ENCODE assay signal across 9 mouse cellular contexts in genomic region chr11:86174173-86174572, GRCm38 (mm10). TPM values are rescaled to one million over a fixed set of nuclear protein-coding genes. Genes with fewer than 3 reads are reported as not detected.
DNase-seq lines count a peak whose midpoint lies in the region; ATAC-seq and TF ChIP-seq lines count a peak whose summit lies in the region.
"Had no signal": no experiment of that assay in that cellular context is flagged by ENCODE, and none has a peak within 500 bp of the region (broad histone marks: within the 10 kb centered on the region; RNA-seq: fewer than 3 reads in every experiment).

No protein-coding gene starts in this region.

- no peaks in the 10 kb centered on the region for H3K79me2 ChIP-seq in heart, adult 2 months (replicated peaks; ENCODE audit: control insufficient read depth, insufficient read depth, low read length)
- no peaks in the 10 kb centered on the region for H3K79me2 ChIP-seq in MEL (ENCODE audit: control insufficient read depth, insufficient read depth, low read length, poor library complexity)

- 46% methylated on average over 2 of the region's 2 CpGs for WGBS in heart, adult 2 months
- WGBS in heart, embryonic 11.5 days (ENCODE audit: insufficient replicate concordance) = 40% methylated on average over 2 of the region's 2 CpGs
- WGBS in heart, postnatal 0 days = 44% methylated on average over 2 of the region's 2 CpGs

- no peak overlapping the region for H3K9ac ChIP-seq in heart, adult 2 months (ENCODE audit: low read depth, low read length)
- H3K9ac ChIP-seq in heart, embryonic 11.5 days (ENCODE audit: low read depth, low read length) = no peak overlapping the region
- no peak overlapping the region for H3K9ac ChIP-seq in MEL (ENCODE audit: control insufficient read depth, low read depth, low read length, poor library complexity, severe bottlenecking)
- no peak overlapping the region for H3K9ac ChIP-seq in heart, postnatal 0 days (replicated peaks; ENCODE audit: low read depth, low read length)
- H3K9ac ChIP-seq: lung, embryonic 15.5 days had no signal

- H3K36me3 ChIP-seq in heart, adult 2 months (ENCODE audit: control insufficient read depth, insufficient read depth, low read length) = no peaks in the 10 kb centered on the region; the same call in 1 of the 2 replicates
- no peaks in the 10 kb centered on the region for H3K36me3 ChIP-seq in heart, embryonic 11.5 days (ENCODE audit: control insufficient read depth, insufficient read depth, low read length)
- H3K36me3 ChIP-seq in MEL (ENCODE audit: control insufficient read depth in 1 of 2, insufficient read depth in 2 of 2, low read length in 2 of 2) = peaks cover 4 to 5% of the 10 kb centered on the region in 2 experiments
- H3K36me3 ChIP-seq in heart, postnatal 0 days (replicated peaks; ENCODE audit: control insufficient read depth, insufficient read depth, low read length) = no peaks in the 10 kb centered on the region
- H3K36me3 ChIP-seq: lung, embryonic 15.5 days had no signal

- no peak overlapping the region for H3K27ac ChIP-seq in heart, adult 2 months
- H3K27ac ChIP-seq in heart, embryonic 11.5 days (ENCODE audit: low read depth, low read length) = no peak overlapping the region
- no peak overlapping the region for H3K27ac ChIP-seq in MEL (ENCODE audit: control insufficient read depth, low read depth, low read length)
- no peak overlapping the region for H3K27ac ChIP-seq in heart, postnatal 0 days (ENCODE audit: low read depth)
- H3K27ac ChIP-seq: lung, embryonic 15.5 days had no signal

- H3K4me2 ChIP-seq in heart, embryonic 11.5 days = no peak overlapping the region
- H3K4me2 ChIP-seq in heart, postnatal 0 days (ENCODE audit: low read depth, low read length) = no peak overlapping the region
- H3K4me2 ChIP-seq: lung, embryonic 15.5 days had no signal

- no peaks in the 10 kb centered on the region for H3K9me3 ChIP-seq in heart, embryonic 11.5 days (replicated peaks; ENCODE audit: control insufficient read depth, low read length)
- no peaks in the 10 kb centered on the region for H3K9me3 ChIP-seq in MEL (replicated peaks; ENCODE audit: insufficient read depth, low read length)
- no peaks in the 10 kb centered on the region for H3K9me3 ChIP-seq in heart, postnatal 0 days (replicated peaks; ENCODE audit: control insufficient read depth, low read length)
- H3K9me3 ChIP-seq: lung, embryonic 15.5 days had no signal

- no peak overlapping the region for H3K4me3 ChIP-seq in heart, adult 2 months
- no peak overlapping the region for H3K4me3 ChIP-seq in heart, embryonic 11.5 days (ENCODE audit: low read depth, low read length)
- no peak overlapping the region for H3K4me3 ChIP-seq in MEL (ENCODE audit: control insufficient read depth in 1 of 2, insufficient read depth in 1 of 2, low read depth in 2 of 2, low read length in 2 of 2)
- no peak overlapping the region for H3K4me3 ChIP-seq in heart, postnatal 0 days (ENCODE audit: low read depth, low read length)
- H3K4me3 ChIP-seq: lung, embryonic 15.5 days had no signal

- H3K27me3 ChIP-seq in heart, adult 2 months (ENCODE audit: control insufficient read depth, insufficient read depth, low read length) = no peaks in the 10 kb centered on the region
- H3K27me3 ChIP-seq in heart, embryonic 11.5 days (ENCODE audit: control insufficient read depth, insufficient read depth, low read length) = no peaks in the 10 kb centered on the region
- no peaks in the 10 kb centered on the region for H3K27me3 ChIP-seq in MEL (ENCODE audit: control insufficient read depth in 1 of 2, insufficient read depth in 2 of 2, low read length in 2 of 2)
- H3K27me3 ChIP-seq in heart, postnatal 0 days (ENCODE audit: control insufficient read depth, insufficient read depth, low read length) = no peaks in the 10 kb centered on the region
- H3K27me3 ChIP-seq: lung, embryonic 15.5 days had no signal

- TF ChIP-seq POLR2A in heart, adult 2 months (IDR thresholded peaks at IDR 0.05; ENCODE audit: insufficient read depth, low read depth, low read length) = no peak
- no peak for TF ChIP-seq POLR2A in MEL (IDR thresholded peaks at IDR 0.05; ENCODE audit: control insufficient read depth in 1 of 2, insufficient read depth in 1 of 2, low read depth in 1 of 2, low read length in 2 of 2, poor library complexity in 1 of 2)

- 0 out of 2 replicates have a peak, but pooled peaks have one; percentile 38 for TF ChIP-seq EP300 in heart, adult 2 months (IDR thresholded peaks at IDR 0.05; ENCODE audit: insufficient read depth, low read depth, low read length)
- no peak for TF ChIP-seq EP300 in MEL (IDR thresholded peaks at IDR 0.05; ENCODE audit: low read depth in 1 of 2, low read length in 2 of 2)
- no peak for TF ChIP-seq EP300 in heart, postnatal 0 days (IDR thresholded peaks at IDR 0.05; ENCODE audit: low read depth)

- H3K4me1 ChIP-seq in heart, adult 2 months (ENCODE audit: control insufficient read depth, insufficient read depth, low read length) = no peaks in the 10 kb centered on the region
- H3K4me1 ChIP-seq in heart, embryonic 11.5 days (ENCODE audit: control insufficient read depth, insufficient read depth, low read length) = no peaks in the 10 kb centered on the region; the same call in 1 of the 2 replicates
- peaks cover 0 to 8% of the 10 kb centered on the region in 2 experiments; a peak in 2 of 4 replicates for H3K4me1 ChIP-seq in MEL (ENCODE audit: control insufficient read depth in 1 of 2, insufficient read depth in 2 of 2, low read length in 2 of 2)
- H3K4me1 ChIP-seq in heart, postnatal 0 days (ENCODE audit: control insufficient read depth, insufficient read depth) = no peaks in the 10 kb centered on the region
- H3K4me1 ChIP-seq: lung, embryonic 15.5 days had no signal

- ATAC-seq in heart, embryonic 11.5 days (replicated peaks; ENCODE audit: insufficient number of reproducible peaks, low FRiP score, low TSS enrichment) = no peak
- ATAC-seq in heart, postnatal 0 days (ENCODE audit: insufficient read depth, low read depth) = no peak; the same call in 1 of the 2 replicates

- intact Hi-C loops in heart, adult 2 months (cut with DNase I) = loop anchor here (5.0 to 10.0 kb wide), 5 partner anchors 99 to 792 kb away; no protein-coding TSS in a partner anchor
- intact Hi-C loops in left cerebral cortex, postnatal 14 days (cut with DNase I) = loop anchor here (5.0 kb wide), 1 partner anchor 332 kb away; no protein-coding TSS in a partner anchor

- peak; percentile 92 for TF ChIP-seq CTCF in heart, adult 2 months (IDR thresholded peaks at IDR 0.05)
- TF ChIP-seq CTCF in MEL (IDR thresholded peaks at IDR 0.05 in 2 of 3, conservative IDR thresholded peaks at IDR 0.05 in 1 of 3; ENCODE audit: control insufficient read depth in 1 of 3, insufficient read depth in 1 of 3, low read depth in 2 of 3, low read length in 3 of 3, poor library complexity in 1 of 3, severe bottlenecking in 1 of 3) = peak; percentile 51 to 94 (median 74)
- peak; percentile 74 for TF ChIP-seq CTCF in heart, postnatal 0 days (IDR thresholded peaks at IDR 0.05; ENCODE audit: low read depth)

- peak; percentile 93 for TF ChIP-seq RAD21 in MEL (IDR thresholded peaks at IDR 0.05; ENCODE audit: low read depth, low read length)

- peak; percentile 38 to 60 for DNase-seq in heart, adult 2 months
- DNase-seq in MEL (ENCODE audit: low read depth, low spot score) = peak; percentile 77
- DNase-seq in cerebellum, adult 9-11 months = peak; percentile 3
- peak; percentile 64 for DNase-seq in heart, postnatal 0 days (ENCODE audit: low spot score)
- DNase-seq in left cerebral cortex, postnatal 14 days (ENCODE audit: low spot score in 2 of 2) = peak; percentile 41 to 68
- peak; percentile 28 for DNase-seq in retina, adult 2 months (ENCODE audit: low read depth, low spot score)
- DNase-seq in urinary bladder, postnatal 10 days (ENCODE audit: low spot score) = peak; percentile 18

TF ChIP-seq in MEL, 35 proteins besides CTCF, POLR2A, EP300 and RAD21:
- TF ChIP-seq ZC3H11A (IDR thresholded peaks at IDR 0.05; ENCODE audit: low read depth, low read length) (peak; percentile 81), MAZ (IDR thresholded peaks at IDR 0.05; ENCODE audit: low read depth, low read length) (peak; percentile 68; the same call in 1 of the 2 replicates), TAL1 (IDR thresholded peaks at IDR 0.05; ENCODE audit: low read length) (no peak), SMC3 (IDR thresholded peaks at IDR 0.05; ENCODE audit: low read depth, low read length) (peak; percentile 88)

RNA-seq across cellular contexts. Expression of gene Brip1, which starts 26.8 kb away (rescaled TPM):
- under 1 TPM; 0.39 to 0.64 TPM for total RNA-seq in heart, adult 2 months (2021)
- 0.14 and 0.29 TPM in 2 replicates for polyA plus RNA-seq in heart, adult 2 months (2012; rRNA removed)
- polyA plus RNA-seq in heart, embryonic 11.5 days (2014; fragmentation: Nextera tagmentation; extraction: Ambion mirVana) = 5.8 and 6.8 TPM in 2 replicates
- total RNA-seq in MEL (2012; rRNA removed) = 14.7 and 14.9 TPM in 2 replicates
- polyA plus RNA-seq in MEL (2012; ENCODE audit: insufficient read depth in 1 of 2, insufficient read length in 2 of 2, low read depth in 1 of 2, low replicate concordance in 2 of 2, missing spikeins in 1 of 2) = 10 to 100 TPM; 13.4 to 20.9 TPM
- total RNA-seq in heart, postnatal 0 days (2014; rRNA removed; ENCODE audit: low replicate concordance) = 0.31 and 3.3 TPM in 2 replicates
- polyA plus RNA-seq in heart, postnatal 0 days (2015; fragmentation: Nextera tagmentation; extraction: Ambion mirVana) = 2.0 and 2.2 TPM in 2 replicates
- total RNA-seq in left cerebral cortex, postnatal 14 days (2021) = 1 to 10 TPM in 1 of 2 experiments, under 1 TPM in 1; 0.40 to 1.6 TPM

Comparison
In these comparisons a context has a peak if more than half of its experiments do, and no peak if none do; other contexts are left out.
1. DNase-seq: peak in every context shown above with its lines; median percentile 77 in MEL; 64 in heart, postnatal 0 days; 54 in left cerebral cortex, postnatal 14 days; 49 in heart, adult 2 months; 28 in retina, adult 2 months; 18 in urinary bladder, postnatal 10 days; 3 in cerebellum, adult 9-11 months.